Mouse (Mus musculus): Measurements from ENCODE around the gene Sf3a2. TPM values are rescaled to one million over a fixed set of nuclear protein-coding genes. Genes with fewer than 3 reads are reported as not detected.

Gene Sf3a2
- polyA plus RNA-seq, 2 experiments: 80.6 to 102 TPM

DNA sequence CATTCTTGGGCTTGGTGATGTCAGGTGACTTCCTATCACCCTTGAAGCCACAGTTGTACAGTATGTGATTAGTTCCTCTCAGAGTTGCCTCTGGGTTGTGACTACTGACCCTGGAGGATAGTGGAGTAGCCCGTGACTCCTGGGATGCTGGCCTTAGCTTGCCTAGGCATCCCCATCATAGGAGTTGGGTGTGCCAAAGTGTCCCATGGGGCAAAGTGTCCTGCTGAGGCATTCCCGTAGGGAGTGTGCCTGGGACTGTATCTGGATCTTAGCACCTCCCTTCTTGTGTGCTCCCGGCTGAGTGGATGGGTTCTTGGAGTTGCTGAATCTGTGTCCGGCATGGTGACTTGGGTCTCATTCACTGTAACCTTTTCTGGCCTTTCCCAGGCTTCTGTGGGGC is 23.0 kb upstream of the Sf3a2 start:
- no peak for TF ChIP-seq POLR2A (IDR thresholded peaks at IDR 0.05; ENCODE audit: borderline replicate concordance, extremely low read depth, insufficient read depth, insufficient read length)
- H3K4me1 ChIP-seq (ENCODE audit: control insufficient read depth, insufficient read depth, low read length): peaks cover 4% of the 10 kb centered on the region; the same call in 1 of the 2 replicates
- H3K4me2 ChIP-seq (replicated peaks; ENCODE audit: low read depth, low read length, severe bottlenecking): no peak overlapping the region
- H3K36me3 ChIP-seq (ENCODE audit: control insufficient read depth, insufficient read depth, low read length): peaks cover 97% of the 10 kb centered on the region
- DNase-seq (ENCODE audit: low spot score) (no peak), ATAC-seq (ENCODE audit: low FRiP score, low read depth) (no peak)
- H3K27ac ChIP-seq (replicated peaks; ENCODE audit: low read depth, low read length): no peak overlapping the region
- no peak overlapping the region for H3K4me3 ChIP-seq (replicated peaks; ENCODE audit: low read length)
- no peaks in the 10 kb centered on the region for H3K9me3 ChIP-seq (ENCODE audit: control insufficient read depth, low read length)
- WGBS: 87% methylated on average over 4 of the region's 4 CpGs
- H3K9ac ChIP-seq (ENCODE audit: low read depth, low read length, severe bottlenecking): no peak overlapping the region
- no peaks in the 10 kb centered on the region for H3K27me3 ChIP-seq (ENCODE audit: control insufficient read depth, insufficient read depth, low read length)

DNA sequence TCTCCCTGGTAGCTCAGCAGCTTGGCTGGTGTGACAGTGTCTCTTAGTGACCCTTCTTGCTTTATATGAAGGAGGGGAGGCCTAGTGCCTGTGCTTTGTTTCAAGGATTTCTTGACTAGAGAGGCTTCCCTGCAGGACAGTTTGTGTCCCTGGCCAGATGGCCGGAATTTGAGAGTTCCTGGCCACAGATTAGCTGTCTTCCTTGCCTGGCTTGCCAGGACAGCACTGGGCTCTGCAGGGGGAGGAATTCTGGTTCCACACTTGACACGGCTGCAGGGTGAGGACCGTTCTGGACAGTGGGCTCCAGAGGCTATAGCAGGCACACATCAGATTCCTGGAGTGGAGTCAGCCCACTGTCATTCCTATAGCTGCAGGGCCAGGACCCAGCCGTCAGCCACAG is 22.3 kb upstream of the Sf3a2 start:
- ATAC-seq (ENCODE audit: low FRiP score, low read depth) (no peak), DNase-seq (ENCODE audit: low spot score) (no peak)
- H3K27ac ChIP-seq (replicated peaks; ENCODE audit: low read depth, low read length): no peak overlapping the region
- H3K9me3 ChIP-seq (ENCODE audit: control insufficient read depth, low read length): no peaks in the 10 kb centered on the region
- no peaks in the 10 kb centered on the region for H3K27me3 ChIP-seq (ENCODE audit: control insufficient read depth, insufficient read depth, low read length)
- no peak overlapping the region for H3K9ac ChIP-seq (ENCODE audit: low read depth, low read length, severe bottlenecking)
- peaks cover 97% of the 10 kb centered on the region for H3K36me3 ChIP-seq (ENCODE audit: control insufficient read depth, insufficient read depth, low read length)
- H3K4me1 ChIP-seq (ENCODE audit: control insufficient read depth, insufficient read depth, low read length): peaks cover 4% of the 10 kb centered on the region; the same call in 1 of the 2 replicates
- H3K4me2 ChIP-seq (replicated peaks; ENCODE audit: low read depth, low read length, severe bottlenecking): no peak overlapping the region
- WGBS: 87% methylated on average over 4 of the region's 4 CpGs
- TF ChIP-seq POLR2A (IDR thresholded peaks at IDR 0.05; ENCODE audit: borderline replicate concordance, extremely low read depth, insufficient read depth, insufficient read length): no peak
- no peak overlapping the region for H3K4me3 ChIP-seq (replicated peaks; ENCODE audit: low read length)

DNA sequence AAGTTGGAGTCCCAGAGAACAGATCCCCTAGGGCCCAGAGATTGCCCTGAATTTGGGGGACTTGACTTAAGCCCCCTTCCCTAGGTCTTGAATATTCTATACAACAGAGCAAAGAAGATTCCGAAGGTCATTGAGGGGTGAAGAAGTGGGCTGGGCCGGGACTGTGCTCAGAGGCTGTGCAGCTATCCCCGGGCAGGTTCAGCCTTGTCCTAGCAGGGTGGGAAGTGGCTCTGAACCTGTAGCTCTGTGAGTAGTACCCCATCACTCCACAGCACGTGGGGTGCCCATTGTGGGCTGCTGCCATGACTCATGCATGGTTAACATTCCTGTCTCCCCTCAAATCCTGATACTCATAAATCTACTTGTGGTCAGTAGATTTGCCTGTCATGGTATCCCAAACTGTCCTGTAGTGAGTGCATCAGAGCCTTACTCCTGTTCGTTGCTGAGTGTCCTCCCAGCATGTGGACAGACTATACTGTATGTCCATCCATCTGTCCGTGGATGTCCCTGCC is 21.6 kb upstream of the Sf3a2 start:
- Histone ChIP-seq H3K27ac (replicated peaks; ENCODE audit: low read depth, low read length) (no peak overlapping the region), H3K4me3 (replicated peaks; ENCODE audit: low read length) (no peak overlapping the region), H3K9me3 (ENCODE audit: control insufficient read depth, low read length) (no peaks in the 10 kb centered on the region), H3K4me2 (replicated peaks; ENCODE audit: low read depth, low read length, severe bottlenecking) (no peak overlapping the region), H3K4me1 (ENCODE audit: control insufficient read depth, insufficient read depth, low read length) (peaks cover 4% of the 10 kb centered on the region; the same call in 1 of the 2 replicates), H3K36me3 (ENCODE audit: control insufficient read depth, insufficient read depth, low read length) (peaks cover 97% of the 10 kb centered on the region), H3K9ac (ENCODE audit: low read depth, low read length, severe bottlenecking) (no peak overlapping the region), H3K27me3 (ENCODE audit: control insufficient read depth, insufficient read depth, low read length) (no peaks in the 10 kb centered on the region)
- TF ChIP-seq POLR2A (IDR thresholded peaks at IDR 0.05; ENCODE audit: borderline replicate concordance, extremely low read depth, insufficient read depth, insufficient read length): no peak
- ATAC-seq (ENCODE audit: low FRiP score, low read depth): no peak
- no peak for DNase-seq (ENCODE audit: low spot score)
- 82% methylated on average over 6 of the region's 6 CpGs for WGBS

DNA sequence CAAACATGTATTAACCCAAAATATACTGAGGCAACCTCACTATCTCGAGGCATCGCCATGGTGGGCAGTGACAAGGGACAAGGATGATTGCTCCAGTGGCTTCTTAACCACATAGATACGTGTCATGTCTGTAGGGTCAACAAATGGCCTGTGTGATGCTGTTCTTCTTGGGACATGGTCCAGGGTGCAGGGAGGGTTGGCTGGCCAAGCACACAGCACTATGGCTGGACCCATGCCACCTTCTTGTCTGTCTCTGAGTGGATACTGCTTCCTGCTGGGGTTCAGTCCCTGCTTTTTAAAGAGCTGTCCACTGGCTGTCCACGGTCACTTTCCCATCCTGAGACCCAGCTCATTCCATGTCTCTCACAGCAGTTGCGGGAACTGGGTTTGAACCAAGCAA is 20.9 kb upstream of the Sf3a2 start:
- no peaks in the 10 kb centered on the region for H3K9me3 ChIP-seq (ENCODE audit: control insufficient read depth, low read length)
- DNase-seq (ENCODE audit: low spot score) (no peak), ATAC-seq (ENCODE audit: low FRiP score, low read depth) (no peak)
- peaks cover 97% of the 10 kb centered on the region for H3K36me3 ChIP-seq (ENCODE audit: control insufficient read depth, insufficient read depth, low read length)
- peaks cover 4% of the 10 kb centered on the region; the same call in 1 of the 2 replicates for H3K4me1 ChIP-seq (ENCODE audit: control insufficient read depth, insufficient read depth, low read length)
- no peak overlapping the region for H3K4me2 ChIP-seq (replicated peaks; ENCODE audit: low read depth, low read length, severe bottlenecking)
- WGBS: 97% methylated on average over 5 of the region's 5 CpGs
- no peak for TF ChIP-seq POLR2A (IDR thresholded peaks at IDR 0.05; ENCODE audit: borderline replicate concordance, extremely low read depth, insufficient read depth, insufficient read length)
- no peaks in the 10 kb centered on the region for H3K27me3 ChIP-seq (ENCODE audit: control insufficient read depth, insufficient read depth, low read length)
- H3K9ac ChIP-seq (ENCODE audit: low read depth, low read length, severe bottlenecking): no peak overlapping the region
- no peak overlapping the region for H3K27ac ChIP-seq (replicated peaks; ENCODE audit: low read depth, low read length)
- no peak overlapping the region for H3K4me3 ChIP-seq (replicated peaks; ENCODE audit: low read length)

DNA sequence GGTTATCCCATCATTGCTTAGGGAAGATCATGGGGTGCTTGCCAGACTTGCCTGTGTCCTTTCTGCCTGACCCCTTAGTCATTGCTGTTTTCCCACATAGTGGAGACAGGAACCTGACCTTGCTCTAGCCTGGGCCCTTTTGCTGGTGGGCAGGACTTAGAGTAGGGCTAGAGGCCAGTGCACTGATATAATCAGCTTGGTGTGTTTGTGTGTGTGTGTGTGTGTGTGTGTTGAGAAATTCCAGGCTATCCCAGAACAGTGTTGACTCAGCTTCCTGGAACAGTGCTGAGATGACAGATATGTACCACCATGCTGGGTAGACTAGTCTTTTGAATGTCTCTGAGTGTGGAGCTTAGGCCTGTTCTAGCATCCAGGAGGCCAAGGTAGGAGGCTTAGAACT is 18.4 kb upstream of the Sf3a2 start:
- H3K4me3 ChIP-seq (replicated peaks; ENCODE audit: low read length): no peak overlapping the region
- no peak overlapping the region for H3K27ac ChIP-seq (replicated peaks; ENCODE audit: low read depth, low read length)
- H3K4me2 ChIP-seq (replicated peaks; ENCODE audit: low read depth, low read length, severe bottlenecking): no peak overlapping the region
- H3K36me3 ChIP-seq (ENCODE audit: control insufficient read depth, insufficient read depth, low read length): peaks cover 98% of the 10 kb centered on the region
- no peaks in the 10 kb centered on the region for H3K9me3 ChIP-seq (ENCODE audit: control insufficient read depth, low read length)
- no peak for TF ChIP-seq POLR2A (IDR thresholded peaks at IDR 0.05; ENCODE audit: borderline replicate concordance, extremely low read depth, insufficient read depth, insufficient read length)
- no peaks in the 10 kb centered on the region for H3K27me3 ChIP-seq (ENCODE audit: control insufficient read depth, insufficient read depth, low read length)
- no peak overlapping the region for H3K9ac ChIP-seq (ENCODE audit: low read depth, low read length, severe bottlenecking)
- DNase-seq (ENCODE audit: low spot score) (no peak), ATAC-seq (ENCODE audit: low FRiP score, low read depth) (no peak)
- no peaks in the 10 kb centered on the region for H3K4me1 ChIP-seq (ENCODE audit: control insufficient read depth, insufficient read depth, low read length)

DNA sequence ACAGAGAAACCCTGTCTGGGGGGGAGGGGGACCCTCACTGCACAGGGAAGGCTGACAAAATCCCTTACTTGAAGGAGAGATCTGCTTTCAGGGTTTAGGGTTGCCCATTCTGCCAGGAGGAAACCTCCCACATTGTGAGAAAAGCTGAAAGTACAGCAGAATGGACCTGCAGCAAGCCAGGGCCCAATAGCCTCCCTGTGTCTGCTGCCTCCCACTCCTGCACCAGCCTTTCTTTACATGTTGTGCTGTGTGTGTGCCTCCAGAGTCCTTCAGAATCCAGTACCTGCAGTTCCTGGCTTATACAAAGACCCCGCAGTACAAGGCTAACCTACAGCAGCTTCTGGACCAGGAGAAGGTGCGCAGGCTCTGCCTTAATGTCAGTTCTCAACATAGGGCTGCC is 13.7 kb upstream of the Sf3a2 start:
- H3K9ac ChIP-seq (ENCODE audit: low read depth, low read length, severe bottlenecking): no peak overlapping the region
- no peaks in the 10 kb centered on the region for H3K27me3 ChIP-seq (ENCODE audit: control insufficient read depth, insufficient read depth, low read length)
- H3K4me1 ChIP-seq (ENCODE audit: control insufficient read depth, insufficient read depth, low read length): no peaks in the 10 kb centered on the region
- peaks cover 100% of the 10 kb centered on the region for H3K36me3 ChIP-seq (ENCODE audit: control insufficient read depth, insufficient read depth, low read length)
- no peak overlapping the region for H3K4me2 ChIP-seq (replicated peaks; ENCODE audit: low read depth, low read length, severe bottlenecking)
- ATAC-seq (ENCODE audit: low FRiP score, low read depth): no peak
- no peak for TF ChIP-seq POLR2A (IDR thresholded peaks at IDR 0.05; ENCODE audit: borderline replicate concordance, extremely low read depth, insufficient read depth, insufficient read length)
- WGBS: 97% methylated on average over 2 of the region's 2 CpGs
- no peak overlapping the region for H3K4me3 ChIP-seq (replicated peaks; ENCODE audit: low read length)
- DNase-seq (ENCODE audit: low spot score): no peak
- H3K27ac ChIP-seq (replicated peaks; ENCODE audit: low read depth, low read length): no peak overlapping the region
- H3K9me3 ChIP-seq (ENCODE audit: control insufficient read depth, low read length): no peaks in the 10 kb centered on the region
